Mouse (Mus musculus) hindbrain, embryonic 14.5 days (tissue): ENCODE measurements at regions not wholly inside any gene's neighbourhood (a gene's known extent, or its start where the extent isn't known, plus 50 kb on each side); places are given as distances from the start of the nearest gene placed in this dataset.

ENCODE experiments used
- ATAC-seq: fragments of 200-750 bp; cut with Nextera tagmentation; 2 replicates; pipeline ENCODE4 v1.8.0; 2017; ENCODE audit warnings: moderate number of reproducible peaks, mild to moderate bottlenecking, moderate TSS enrichment, moderate library complexity; ENCODE audit not compliant: low FRiP score
- DNase-seq: peaks from one replicate; pipeline ENCODE4 v3.0.0-alpha.2; 2015; ENCODE audit warnings: low spot score
- H3K27ac ChIP-seq: fragments of 300-500 bp; sonication (generic); 2 replicates; pipeline ENCODE4 v1.5.1; 2014; ENCODE audit warnings: mild to moderate bottlenecking, moderate library complexity
- H3K27me3 ChIP-seq: fragments of 300-500 bp; sonication (generic); 2 replicates; pipeline ENCODE4 v1.6.1; 2014; ENCODE audit warnings: mild to moderate bottlenecking, low read length, mixed read lengths; ENCODE audit not compliant: control insufficient read depth, insufficient read depth
- H3K36me3 ChIP-seq: fragments of 300-500 bp; sonication (generic); replicated peaks from 2 replicates; pipeline ENCODE4 v1.6.1; 2014; ENCODE audit not compliant: control insufficient read depth, insufficient read depth
- H3K4me1 ChIP-seq: fragments of 300-500 bp; sonication (generic); replicated peaks from 2 replicates; pipeline ENCODE4 v1.6.1; 2014; ENCODE audit warnings: antibody characterized with exemption, low read length, mixed read lengths; ENCODE audit not compliant: control insufficient read depth, insufficient read depth
- H3K4me2 ChIP-seq: fragments of 300-500 bp; sonication (generic); replicated peaks from 2 replicates; pipeline ENCODE4 v1.6.1; 2014; ENCODE audit warnings: mild to moderate bottlenecking, moderate library complexity
- H3K4me3 ChIP-seq: fragments of 300-500 bp; sonication (generic); replicated peaks from 2 replicates; pipeline ENCODE4 v1.5.1; 2014; ENCODE audit warnings: mild to moderate bottlenecking, low read length
- H3K9ac ChIP-seq: fragments of 300-500 bp; sonication (generic); 2 replicates; pipeline ENCODE4 v1.6.1; 2014
- H3K9me3 ChIP-seq: fragments of 300-500 bp; sonication (generic); 2 replicates; pipeline ENCODE4 v1.6.1; 2016; ENCODE audit warnings: low read length; ENCODE audit not compliant: control insufficient read depth
- WGBS: fragments of 180-500 bp; shearing (Covaris S2); extraction: QIAGEN DNeasy Blood & Tissue Kit; methylation state at CpG from one replicate; pipeline ENCODE4 v1.1.7; 2014; 5-methylcytosine and 5-hydroxymethylcytosine counted together

DNA sequence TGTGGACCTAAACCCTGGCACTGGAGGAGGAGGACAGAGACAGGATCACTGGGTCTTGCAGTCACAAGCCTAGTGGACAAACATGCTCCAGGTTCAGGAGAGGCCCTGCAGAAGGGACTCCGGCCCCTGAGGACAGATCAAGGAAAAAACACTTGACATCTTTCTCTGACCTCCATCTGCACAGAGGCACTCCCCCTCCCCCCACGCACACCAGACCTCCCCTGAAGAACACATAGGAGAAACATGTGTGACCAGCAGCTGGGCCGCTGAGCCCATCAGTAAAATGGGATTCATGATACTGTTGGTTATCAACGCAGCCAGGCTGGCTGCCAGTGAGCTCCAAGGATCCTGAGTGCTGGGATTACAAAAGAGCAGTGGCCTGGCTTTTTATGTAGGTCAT is 115.7 kb upstream of the Zfp217 start:
- Histone ChIP-seq H3K4me3 (no peak overlapping the region), H3K27me3 (no peaks in the 10 kb centered on the region), H3K4me2 (no peak overlapping the region), H3K27ac (no peak overlapping the region), H3K9ac (no peak overlapping the region), H3K4me1 (no peaks in the 10 kb centered on the region), H3K36me3 (no peaks in the 10 kb centered on the region), H3K9me3 (no peaks in the 10 kb centered on the region)
- DNase-seq, result no peak
- ATAC-seq, result no peak
- 59% methylated on average over 4 of the region's 4 CpGs for WGBS

DNA sequence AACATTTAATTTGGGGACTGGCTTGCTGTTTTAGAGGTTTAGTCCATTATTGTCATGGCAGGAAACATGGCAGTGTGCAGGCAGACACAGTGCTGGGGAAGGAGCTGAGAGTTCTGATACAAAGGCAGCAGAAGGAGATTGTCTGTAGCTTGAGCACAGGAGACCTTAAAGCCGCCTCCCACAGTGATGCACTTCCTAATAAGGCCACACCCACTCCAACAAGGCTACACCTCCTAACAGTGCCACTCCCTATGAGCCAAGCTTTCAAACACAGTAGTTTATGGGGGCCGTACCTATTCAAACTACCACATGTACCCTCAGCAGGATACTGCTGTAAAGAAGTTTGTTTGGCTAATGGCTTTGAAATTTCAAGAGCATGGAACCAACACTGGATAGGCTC is 113.3 kb upstream of the Zfp217 start:
- no peak for ATAC-seq
- 94% methylated on average over 2 of the region's 2 CpGs for WGBS

GRCm38 (mm10) chr2:170259662-170260457 is 112.0 kb upstream of the Zfp217 start:
- no peak for DNase-seq
- H3K27ac ChIP-seq, result no peak overlapping the region
- H3K4me1 ChIP-seq, result no peaks in the 10 kb centered on the region
- no peaks in the 10 kb centered on the region for H3K36me3 ChIP-seq
- 91% methylated on average over 10 of the region's 10 CpGs for WGBS
- no peak overlapping the region for H3K4me2 ChIP-seq
- H3K9ac ChIP-seq, result no peak overlapping the region
- no peaks in the 10 kb centered on the region for H3K27me3 ChIP-seq
- H3K9me3 ChIP-seq, result no peaks in the 10 kb centered on the region
- ATAC-seq, result no peak
- no peak overlapping the region for H3K4me3 ChIP-seq

More for the DNA sequence above, 113.3 kb upstream of the Zfp217 start:
- Histone ChIP-seq H3K4me1 (no peaks in the 10 kb centered on the region), H3K9ac (no peak overlapping the region), H3K27me3 (no peaks in the 10 kb centered on the region), H3K27ac (no peak overlapping the region), H3K36me3 (no peaks in the 10 kb centered on the region), H3K4me2 (no peak overlapping the region), H3K9me3 (no peaks in the 10 kb centered on the region), H3K4me3 (no peak overlapping the region)
- no peak for DNase-seq

DNA sequence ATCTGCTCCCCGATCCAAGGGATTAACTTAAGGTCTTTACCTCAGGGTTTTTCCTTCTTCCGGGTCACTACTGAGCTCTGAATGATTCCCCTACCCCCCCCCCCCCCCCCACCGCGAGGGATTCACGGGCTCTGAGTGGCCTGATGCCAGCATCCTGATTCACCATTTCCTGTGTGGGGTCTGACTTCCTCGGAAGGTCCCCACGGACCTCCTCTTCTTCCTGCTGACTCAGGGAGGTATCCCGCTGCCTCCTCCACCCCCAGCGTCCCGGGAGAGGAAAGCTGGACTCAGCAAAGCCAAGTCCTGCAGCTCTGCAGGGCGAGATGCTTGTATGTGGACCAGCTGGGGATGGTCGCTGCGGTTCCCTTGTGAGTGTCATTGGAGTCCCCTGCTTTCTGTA is 110.5 kb upstream of the Zfp217 start:
- no peaks in the 10 kb centered on the region for H3K9me3 ChIP-seq
- H3K27ac ChIP-seq, result no peak overlapping the region
- no peak overlapping the region for H3K4me3 ChIP-seq
- no peak overlapping the region for H3K9ac ChIP-seq
- WGBS, result 73% methylated on average over 11 of the region's 13 CpGs
- H3K36me3 ChIP-seq, result no peaks in the 10 kb centered on the region
- no peaks in the 10 kb centered on the region for H3K4me1 ChIP-seq
- no peak overlapping the region for H3K4me2 ChIP-seq
- H3K27me3 ChIP-seq, result no peaks in the 10 kb centered on the region
- no peak for DNase-seq
- no peak for ATAC-seq

DNA sequence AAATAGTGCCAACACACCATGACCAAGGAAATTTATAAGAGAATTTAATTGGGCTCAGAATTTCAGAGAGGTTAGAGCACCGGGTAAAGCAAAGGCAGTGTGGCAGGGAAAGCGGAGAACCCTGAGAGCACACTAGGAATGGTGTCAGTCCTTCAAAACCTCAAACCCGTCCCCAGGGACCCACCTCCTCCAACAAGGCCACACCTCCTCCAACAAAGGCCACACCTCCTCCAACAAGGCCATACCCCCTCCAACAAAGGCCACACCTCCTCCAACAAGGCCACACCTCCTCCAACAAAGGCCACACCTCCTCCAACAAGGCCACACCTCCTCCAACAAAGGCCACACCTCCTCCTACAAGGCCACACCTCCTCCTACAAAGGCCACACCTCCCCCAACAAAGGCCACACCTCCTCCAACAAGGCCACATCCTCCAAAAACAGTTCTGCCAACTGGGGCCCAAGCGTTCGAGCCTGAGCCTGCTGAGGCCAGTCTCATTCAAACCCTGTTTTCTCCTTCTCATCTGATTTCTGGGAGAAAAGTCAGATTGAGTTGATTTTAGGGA is 109.8 kb upstream of the Zfp217 start:
- no peaks in the 10 kb centered on the region for H3K9me3 ChIP-seq
- 93% methylated on average over 5 of the region's 5 CpGs for WGBS
- H3K27ac ChIP-seq, result no peak overlapping the region
- H3K9ac ChIP-seq, result no peak overlapping the region
- no peak for ATAC-seq
- H3K4me2 ChIP-seq, result no peak overlapping the region
- H3K36me3 ChIP-seq, result no peaks in the 10 kb centered on the region
- no peak for DNase-seq
- no peak overlapping the region for H3K4me3 ChIP-seq
- no peaks in the 10 kb centered on the region for H3K4me1 ChIP-seq
- H3K27me3 ChIP-seq, result no peaks in the 10 kb centered on the region

DNA sequence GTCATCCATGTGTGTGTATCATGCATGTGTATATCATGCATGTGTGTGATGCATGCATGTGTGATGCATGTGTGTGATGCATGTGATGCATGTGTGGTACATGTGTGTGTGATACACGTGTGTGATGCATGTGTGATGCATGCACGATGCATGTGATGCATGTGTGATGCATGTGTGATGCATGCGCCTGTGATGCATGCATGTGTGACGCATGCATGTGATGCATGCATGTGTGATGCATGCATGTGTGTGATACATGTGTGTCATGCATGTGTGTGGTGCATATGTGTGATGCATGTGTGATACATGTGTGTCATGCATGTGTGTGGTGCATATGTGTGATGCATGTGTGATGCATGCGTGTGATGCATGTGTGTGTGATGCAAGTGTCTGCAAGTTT is 108.1 kb upstream of the Zfp217 start:
- H3K27ac ChIP-seq, result no peak overlapping the region
- no peaks in the 10 kb centered on the region for H3K4me1 ChIP-seq
- no peaks in the 10 kb centered on the region for H3K27me3 ChIP-seq
- no peak for ATAC-seq
- H3K4me3 ChIP-seq, result no peak overlapping the region
- H3K4me2 ChIP-seq, result no peak overlapping the region
- no peak for DNase-seq
- H3K9ac ChIP-seq, result no peak overlapping the region
- no peaks in the 10 kb centered on the region for H3K9me3 ChIP-seq
- 95% methylated on average over 5 of the region's 5 CpGs for WGBS
- H3K36me3 ChIP-seq, result no peaks in the 10 kb centered on the region

GRCm38 (mm10) chr2:170255533-170255932 is 107.6 kb upstream of the Zfp217 start:
- H3K4me2 ChIP-seq, result no peak overlapping the region

DNA sequence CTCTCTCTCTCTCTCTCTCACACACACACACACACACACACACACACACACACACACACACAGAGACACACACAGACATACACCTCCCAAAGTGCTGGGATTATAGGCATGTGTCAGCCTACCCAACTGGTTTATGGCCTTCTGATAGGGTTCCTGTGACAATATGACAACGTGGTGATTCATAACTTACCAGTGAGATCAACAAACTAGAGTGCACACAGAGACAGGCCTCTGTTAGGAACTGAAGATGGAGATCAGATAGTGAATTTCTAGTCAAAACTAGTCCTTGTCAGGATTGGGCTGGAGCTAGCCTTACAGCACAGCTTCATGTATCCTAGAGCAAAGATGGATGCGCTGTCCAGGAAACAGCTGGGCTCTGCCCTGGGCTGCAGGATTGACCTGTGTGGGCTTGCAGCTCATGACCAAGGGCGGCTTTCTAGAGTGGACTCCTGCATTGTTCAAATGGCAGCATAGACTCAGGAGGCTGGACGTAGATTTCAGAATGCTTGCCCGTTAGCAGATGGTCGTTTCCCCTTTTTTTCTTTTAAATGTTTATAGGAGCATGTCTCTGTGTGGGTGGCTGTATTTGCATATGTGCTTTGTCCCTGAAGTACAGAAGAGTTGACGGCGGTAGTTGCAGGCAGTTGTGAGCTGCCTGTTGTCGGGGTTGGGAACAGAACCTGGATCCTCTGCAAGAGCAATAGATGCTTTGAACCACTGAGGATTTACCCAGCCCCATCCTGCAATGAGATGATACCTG is 106.0 kb upstream of the Zfp217 start:
- 69% methylated on average over 9 of the region's 9 CpGs for WGBS
- Histone ChIP-seq H3K36me3 (no peaks in the 10 kb centered on the region), H3K4me3 (no peak overlapping the region), H3K4me2 (no peak overlapping the region), H3K27me3 (no peaks in the 10 kb centered on the region), H3K27ac (no peak overlapping the region), H3K9me3 (no peaks in the 10 kb centered on the region), H3K4me1 (no peaks in the 10 kb centered on the region), H3K9ac (no peak overlapping the region)
- no peak for DNase-seq
- ATAC-seq, result no peak

More at GRCm38 (mm10) chr2:170255533-170255932, 107.6 kb upstream of the Zfp217 start:
- 94% methylated on average over 2 of the region's 2 CpGs for WGBS
- no peaks in the 10 kb centered on the region for H3K9me3 ChIP-seq
- ATAC-seq (no peak), DNase-seq (no peak)
- no peak overlapping the region for H3K27ac ChIP-seq
- no peaks in the 10 kb centered on the region for H3K4me1 ChIP-seq
- H3K9ac ChIP-seq, result no peak overlapping the region
- H3K36me3 ChIP-seq, result no peaks in the 10 kb centered on the region
- no peaks in the 10 kb centered on the region for H3K27me3 ChIP-seq
- H3K4me3 ChIP-seq, result no peak overlapping the region

GRCm38 (mm10) chr2:170252255-170253034 is 104.5 kb upstream of the Zfp217 start:
- Histone ChIP-seq H3K27me3 (no peaks in the 10 kb centered on the region), H3K9me3 (no peaks in the 10 kb centered on the region), H3K27ac (no peak overlapping the region), H3K4me1 (no peaks in the 10 kb centered on the region), H3K4me3 (no peak overlapping the region), H3K4me2 (no peak overlapping the region), H3K9ac (no peak overlapping the region), H3K36me3 (no peaks in the 10 kb centered on the region)
- ATAC-seq (no peak), DNase-seq (no peak)
- WGBS, result 57% methylated on average over 14 of the region's 14 CpGs
